Mouse (Mus musculus) thymus, adult 2 months (tissue): ENCODE measurements around the gene Paqr4.

Source experiments
- CTCF ChIP-seq: fragments of 200-500 bp; IDR thresholded peaks from 2 replicates; pipeline ENCODE4 v1.5.1; 2012; ENCODE audit warnings: mild to moderate bottlenecking, control low read depth, low read length, moderate library complexity, borderline replicate concordance; ENCODE audit not compliant: control insufficient read depth, poor library complexity, insufficient read depth; ENCODE audit errors: extremely low read depth
- POLR2A ChIP-seq: fragments of 200-500 bp; IDR thresholded peaks from 2 replicates; pipeline ENCODE4 v1.6.1; 2012; ENCODE audit warnings: mild to moderate bottlenecking, low read length, control low read depth, moderate library complexity; ENCODE audit not compliant: control insufficient read depth, poor library complexity, insufficient read depth; ENCODE audit errors: extremely low read depth

GRCm38 (mm10) chr17:23761155-23761554, 20.5 kb upstream of the Paqr4 start:
- TF ChIP-seq CTCF (no peak), POLR2A (no peak)
